Mouse (Mus musculus) splenic B cell, adult 2 months (primary cell): ENCODE results near the gene Clint1.

ENCODE experiments used
- DNase-seq: peaks from one replicate; pipeline ENCODE4 v3.0.0-alpha.2; 2011; ENCODE audit warnings: low read depth, low spot score
- H3K27me3 ChIP-seq: 2 replicates; pipeline ENCODE4 v1.6.1; 2012; ENCODE audit warnings: mild to moderate bottlenecking, low read length, moderate library complexity, mixed read lengths; ENCODE audit not compliant: control insufficient read depth, poor library complexity, insufficient read depth, severe bottlenecking
- H3K36me3 ChIP-seq: 2 replicates; pipeline ENCODE4 v1.6.1; 2012; ENCODE audit warnings: mild to moderate bottlenecking, low read length, moderate library complexity, mixed read lengths; ENCODE audit not compliant: control insufficient read depth, poor library complexity, insufficient read depth, severe bottlenecking

The Clint1 gene

DNA sequence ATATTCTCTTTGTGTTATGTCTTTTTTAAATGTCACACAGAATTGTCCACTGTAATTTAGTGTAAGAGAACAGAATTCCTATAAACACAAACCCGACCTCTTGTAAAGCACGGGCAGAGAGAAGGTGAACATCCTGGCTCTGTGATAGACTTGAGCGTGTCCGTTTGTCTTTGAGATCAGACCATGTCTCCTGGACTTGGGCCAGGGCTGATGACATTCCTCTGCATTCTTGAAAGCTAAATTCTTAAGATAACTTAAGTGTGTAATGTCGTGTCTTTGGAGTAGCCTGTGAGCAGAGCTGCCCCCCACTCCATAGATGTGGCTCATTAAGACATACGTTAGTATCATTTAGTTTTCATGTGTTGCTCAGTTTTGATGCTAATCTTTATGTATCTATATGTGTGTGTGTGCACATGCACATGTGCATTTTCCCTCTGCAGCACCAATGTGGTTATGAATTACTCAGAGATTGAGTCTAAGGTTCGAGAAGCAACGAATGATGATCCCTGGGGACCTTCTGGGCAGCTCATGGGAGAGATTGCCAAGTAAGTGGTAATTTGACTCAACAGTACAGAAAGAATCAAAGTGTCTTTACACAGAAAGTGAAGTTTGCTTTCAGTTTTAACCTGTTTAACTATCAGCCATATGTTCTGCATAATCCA, 31.6 kb downstream of the Clint1 start:
- Histone ChIP-seq H3K27me3 (no peaks in the 10 kb centered on the region), H3K36me3 (peaks cover 5% of the 10 kb centered on the region; the same call in 1 of the 2 replicates)
- peak; percentile 23 for DNase-seq

DNA sequence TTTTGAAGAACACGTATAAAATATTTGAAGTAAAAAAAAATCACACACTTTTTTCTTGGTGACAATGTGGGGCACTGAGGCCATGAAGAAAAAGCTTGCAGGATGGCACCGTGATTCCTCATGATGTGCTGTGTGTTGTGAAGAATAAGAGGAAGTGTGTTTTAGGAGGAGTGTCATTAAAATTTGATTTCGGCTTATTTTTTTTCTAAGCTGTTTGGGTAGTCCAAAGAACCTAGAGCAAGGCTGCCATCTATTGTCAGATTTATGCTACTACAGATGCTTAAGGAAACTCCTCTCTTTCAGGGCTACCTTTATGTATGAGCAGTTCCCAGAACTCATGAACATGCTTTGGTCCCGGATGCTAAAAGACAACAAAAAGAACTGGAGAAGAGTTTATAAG, 32.2 kb downstream of the Clint1 start:
- H3K27me3 ChIP-seq = no peaks in the 10 kb centered on the region
- peak; percentile 84 for DNase-seq
- peaks cover 5% of the 10 kb centered on the region for H3K36me3 ChIP-seq

DNA sequence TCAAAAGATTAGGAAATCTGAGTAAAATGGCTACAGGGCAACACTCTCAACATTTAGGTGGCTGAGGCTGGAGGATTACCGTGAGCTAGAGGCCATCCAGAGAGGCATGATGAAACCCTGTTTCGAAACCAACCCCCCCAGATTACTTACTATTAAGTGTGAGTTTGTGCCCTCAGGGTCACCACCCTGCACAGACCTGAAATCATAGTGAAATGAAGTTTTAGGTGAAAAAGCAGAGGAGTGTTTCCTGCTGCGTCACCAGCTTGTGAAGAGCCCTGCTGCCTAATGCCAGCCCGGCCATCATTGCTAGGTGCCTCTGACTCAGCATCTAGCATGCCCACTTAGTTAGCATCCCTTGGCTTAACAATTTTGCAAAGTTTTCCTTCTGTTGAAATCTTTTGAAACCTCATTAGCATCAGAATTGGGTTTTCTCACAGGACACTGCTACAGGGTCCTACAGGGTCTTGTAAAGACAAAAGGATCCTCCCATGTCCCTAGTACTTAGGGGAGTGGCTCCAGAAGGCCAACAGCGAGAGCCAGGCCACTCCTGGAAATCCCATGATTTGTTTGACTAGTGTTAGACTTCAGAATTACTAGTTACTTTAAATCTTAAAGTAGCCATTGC, 33.9 kb downstream of the Clint1 start:
- no peak for DNase-seq
- Histone ChIP-seq H3K27me3 (no peaks in the 10 kb centered on the region), H3K36me3 (peaks cover 5% of the 10 kb centered on the region)

DNA sequence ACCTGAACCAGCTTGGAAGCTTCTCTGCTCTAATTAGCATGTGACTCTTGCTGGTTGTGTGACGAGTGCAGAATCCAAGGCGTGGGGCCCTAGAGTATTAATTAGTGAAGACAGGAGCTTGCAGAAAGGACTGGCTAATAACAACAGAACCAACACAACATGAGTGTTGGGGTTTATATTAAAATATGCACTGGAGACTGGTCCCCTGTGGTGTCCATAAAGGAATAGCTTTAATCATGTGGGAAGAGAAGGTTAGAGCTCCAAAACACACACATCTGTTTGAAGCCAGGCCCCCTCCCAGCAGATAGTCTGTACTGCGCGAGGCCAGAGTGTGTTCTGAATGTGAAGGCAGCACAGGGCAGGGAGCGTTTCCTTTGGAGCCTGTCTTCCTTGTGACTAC, 34.7 kb downstream of the Clint1 start:
- no peaks in the 10 kb centered on the region for H3K27me3 ChIP-seq
- H3K36me3 ChIP-seq = peaks cover 5% of the 10 kb centered on the region
- no peak for DNase-seq

DNA sequence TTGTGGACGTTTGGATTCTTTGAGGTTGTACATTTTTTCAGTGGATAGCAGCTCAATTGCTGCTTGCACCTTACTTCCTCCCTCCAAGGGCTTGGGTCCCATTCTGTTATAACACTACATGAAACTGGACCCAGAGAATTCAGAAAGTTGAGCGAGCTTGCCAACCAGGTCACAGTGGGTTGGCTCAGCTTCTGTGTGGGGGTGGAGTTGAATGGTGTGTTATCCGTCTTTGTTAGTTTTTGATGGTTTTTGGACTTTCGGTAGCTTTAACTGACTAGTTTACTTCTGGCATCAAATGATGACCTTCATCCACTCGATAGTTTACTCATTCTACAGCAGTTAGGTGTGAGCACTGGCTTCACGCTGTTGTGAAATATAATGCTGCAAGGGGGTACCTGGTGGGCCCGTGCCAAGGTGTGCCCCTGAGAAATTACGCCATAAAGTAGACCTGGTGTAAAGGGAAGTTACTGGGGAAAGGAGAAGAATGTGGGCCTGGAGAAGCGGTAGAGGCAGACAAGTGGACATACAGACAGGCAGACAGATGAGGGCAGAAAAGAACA, 36.7 kb downstream of the Clint1 start:
- Histone ChIP-seq H3K27me3 (no peaks in the 10 kb centered on the region), H3K36me3 (peaks cover 11% of the 10 kb centered on the region)
- no peak for DNase-seq

DNA sequence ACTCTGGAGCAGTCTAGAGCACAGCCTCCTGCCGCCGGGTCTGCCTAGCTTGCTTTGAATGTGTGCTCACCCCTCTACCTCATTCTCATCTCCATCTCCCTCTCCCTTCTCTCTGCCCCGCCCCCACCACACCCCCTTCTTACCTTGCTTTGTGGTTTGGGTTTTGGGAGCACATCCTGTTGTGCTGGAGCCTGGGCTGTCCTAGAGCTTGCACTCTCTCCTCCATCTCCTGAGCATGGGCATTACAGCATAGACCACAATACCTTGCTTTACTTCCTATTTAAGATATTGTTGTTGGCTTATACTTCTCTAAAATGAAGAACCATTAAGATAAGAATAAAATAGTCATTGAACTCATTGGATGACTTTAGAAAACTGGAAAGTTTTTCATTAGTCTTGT, 38.1 kb downstream of the Clint1 start:
- H3K27me3 ChIP-seq = no peaks in the 10 kb centered on the region
- DNase-seq = no peak
- H3K36me3 ChIP-seq = peaks cover 13% of the 10 kb centered on the region

DNA sequence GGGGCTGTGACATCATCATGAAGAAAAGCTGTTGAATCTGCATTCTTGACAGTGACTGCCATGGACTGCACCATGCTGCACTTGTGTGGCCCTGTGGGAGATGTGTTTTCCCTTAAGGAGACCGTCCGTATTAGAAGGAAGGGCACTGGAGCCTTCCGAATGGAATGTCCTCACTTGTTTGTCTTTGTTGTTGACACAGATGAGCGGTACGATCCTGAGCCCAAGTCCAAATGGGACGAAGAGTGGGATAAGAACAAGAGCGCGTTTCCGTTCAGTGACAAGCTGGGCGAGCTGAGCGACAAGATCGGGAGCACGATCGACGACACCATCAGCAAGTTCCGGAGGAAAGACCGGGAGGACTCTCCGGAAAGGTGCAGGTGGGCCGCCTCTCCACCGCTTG, 38.6 kb downstream of the Clint1 start:
- Histone ChIP-seq H3K36me3 (peaks cover 16% of the 10 kb centered on the region), H3K27me3 (no peaks in the 10 kb centered on the region)
- DNase-seq = no peak

DNA sequence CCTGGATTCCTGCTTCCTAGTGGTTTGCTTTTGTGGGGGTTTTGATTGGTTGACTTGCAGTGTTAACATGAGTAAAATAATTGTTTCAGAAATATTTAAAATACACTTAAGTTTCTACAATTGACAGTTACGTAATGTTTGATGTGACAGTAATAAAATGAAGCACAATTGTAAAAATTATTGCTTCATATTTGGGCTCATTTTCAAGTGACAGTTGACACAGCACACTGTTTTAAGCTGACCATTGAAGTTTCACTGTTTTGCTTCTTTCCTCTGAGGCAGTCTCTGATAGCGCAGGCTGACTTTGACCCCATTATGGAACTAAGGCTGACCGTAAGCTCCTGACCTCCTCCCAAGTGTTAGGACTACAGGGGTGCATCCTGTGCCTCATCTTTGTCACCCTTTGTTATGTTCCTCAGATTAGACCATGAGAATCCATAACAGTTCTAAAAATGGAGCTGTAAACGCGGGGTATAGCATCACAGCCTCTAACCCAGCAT, 41.1 kb downstream of the Clint1 start:
- no peak for DNase-seq
- Histone ChIP-seq H3K36me3 (peaks cover 15% of the 10 kb centered on the region), H3K27me3 (no peaks in the 10 kb centered on the region)

DNA sequence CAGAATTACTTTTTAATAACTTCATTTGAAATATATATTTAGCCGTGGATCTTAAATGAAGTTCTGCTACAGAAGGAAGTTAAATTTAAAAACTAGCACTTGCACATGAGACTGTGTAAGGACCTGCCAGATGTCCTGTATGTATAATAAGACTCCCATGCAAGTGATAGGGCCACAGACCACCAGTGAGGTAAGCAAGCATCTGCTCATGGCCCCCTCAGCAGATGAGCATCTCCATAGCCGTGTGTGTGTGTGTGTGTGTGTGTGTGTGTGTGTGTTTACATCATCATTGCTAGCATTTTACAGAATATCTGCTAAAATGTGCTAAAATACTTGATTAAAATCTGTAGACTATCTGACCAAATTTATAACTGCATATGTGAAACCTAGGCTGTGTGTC, 45.5 kb downstream of the Clint1 start:
- no peak for DNase-seq
- H3K36me3 ChIP-seq = peaks cover 13% of the 10 kb centered on the region; the same call in 1 of the 2 replicates
- no peaks in the 10 kb centered on the region for H3K27me3 ChIP-seq

DNA sequence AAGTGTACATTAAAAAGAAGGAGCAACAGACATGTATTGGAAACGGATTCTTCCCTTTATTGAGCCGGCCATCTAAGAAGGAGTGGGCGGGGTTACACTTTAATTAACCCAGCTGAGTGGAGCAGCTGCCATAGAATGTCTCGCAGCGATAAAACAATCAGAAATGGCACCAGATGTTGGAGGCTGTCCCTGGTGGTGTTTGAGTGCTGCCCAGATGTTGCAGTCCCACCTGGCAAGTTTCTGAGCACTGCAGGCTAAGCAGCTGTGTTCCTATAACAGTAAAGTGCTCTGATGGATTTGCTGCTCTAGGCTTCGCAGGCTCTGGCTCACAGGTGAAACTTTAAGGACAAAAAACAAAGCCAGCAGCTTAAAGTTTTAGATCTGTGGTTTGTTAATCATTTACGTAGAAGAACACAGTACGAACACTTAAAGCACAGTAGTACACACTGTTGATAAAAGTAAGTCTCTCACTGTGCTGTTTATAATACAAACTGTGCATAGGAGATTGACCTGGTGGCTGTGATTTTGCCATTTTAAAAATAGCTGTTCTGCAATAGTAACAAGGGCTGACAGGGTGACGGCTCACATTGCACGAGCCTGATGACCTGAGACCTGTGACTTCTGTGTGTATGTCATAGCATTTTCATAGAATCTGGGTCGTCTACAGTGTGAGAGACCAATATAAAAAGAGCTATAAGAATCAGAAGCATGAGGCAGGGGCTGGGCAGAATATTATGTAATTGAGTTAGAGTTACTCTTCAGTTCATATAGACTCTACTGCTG, 48.6 kb downstream of the Clint1 start:
- Histone ChIP-seq H3K36me3 (peaks cover 18% of the 10 kb centered on the region; the same call in 1 of the 2 replicates), H3K27me3 (no peaks in the 10 kb centered on the region)
- DNase-seq = no peak

DNA sequence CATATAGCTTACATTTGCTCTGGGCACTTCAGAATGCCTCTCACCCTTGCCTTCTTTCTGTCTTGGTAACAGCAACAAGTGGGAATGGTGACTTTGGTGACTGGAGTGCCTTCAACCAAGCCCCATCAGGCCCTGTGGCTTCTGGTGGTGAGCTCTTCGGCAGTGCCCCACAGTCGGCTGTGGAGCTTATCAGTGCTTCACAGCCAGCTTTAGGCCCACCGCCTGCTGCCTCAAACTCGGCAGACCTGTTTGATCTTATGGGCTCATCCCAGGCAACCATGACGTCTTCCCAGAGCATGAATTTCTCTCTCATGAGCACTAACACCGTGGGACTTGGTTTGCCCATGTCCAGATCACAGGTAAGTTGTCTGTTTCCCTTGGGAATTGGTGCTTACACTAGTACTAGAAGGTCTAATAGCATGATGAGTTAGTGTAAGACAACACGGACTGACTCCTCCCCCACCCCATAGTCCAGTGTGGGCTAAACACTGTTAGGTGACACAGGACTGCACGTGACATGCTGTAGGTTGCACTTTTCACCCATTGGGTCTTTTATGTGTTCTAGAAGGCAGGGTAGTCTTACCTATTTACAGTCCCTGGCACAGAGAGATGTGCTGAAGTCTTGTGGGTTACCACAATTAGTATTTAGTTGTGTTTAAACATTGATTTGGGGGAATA, 54.4 kb downstream of the Clint1 start:
- DNase-seq = no peak
- Histone ChIP-seq H3K36me3 (peaks cover 24% of the 10 kb centered on the region; the same call in 1 of the 2 replicates), H3K27me3 (no peaks in the 10 kb centered on the region)

DNA sequence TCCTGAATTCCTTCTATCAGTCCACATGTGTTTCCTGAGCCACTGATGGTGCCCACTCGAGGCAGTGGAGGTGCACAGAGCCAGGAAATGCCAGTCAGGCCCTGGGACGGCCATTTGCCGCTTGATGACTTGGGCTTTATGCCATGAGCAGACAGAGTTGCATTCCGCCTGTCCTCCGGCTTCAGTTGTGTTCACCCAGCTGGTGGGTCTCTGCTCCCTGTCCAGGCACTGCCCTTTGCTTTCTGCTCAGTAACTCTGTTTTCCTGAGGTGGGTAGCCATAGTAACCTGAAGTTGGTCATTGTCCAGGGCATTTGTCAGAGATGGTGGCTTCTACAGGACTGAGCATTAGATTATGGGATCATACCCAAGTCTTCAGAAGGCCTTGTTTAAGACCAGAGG, 55.5 kb downstream of the Clint1 start:
- Histone ChIP-seq H3K27me3 (no peaks in the 10 kb centered on the region), H3K36me3 (peaks cover 24% of the 10 kb centered on the region; the same call in 1 of the 2 replicates)
- DNase-seq = no peak

DNA sequence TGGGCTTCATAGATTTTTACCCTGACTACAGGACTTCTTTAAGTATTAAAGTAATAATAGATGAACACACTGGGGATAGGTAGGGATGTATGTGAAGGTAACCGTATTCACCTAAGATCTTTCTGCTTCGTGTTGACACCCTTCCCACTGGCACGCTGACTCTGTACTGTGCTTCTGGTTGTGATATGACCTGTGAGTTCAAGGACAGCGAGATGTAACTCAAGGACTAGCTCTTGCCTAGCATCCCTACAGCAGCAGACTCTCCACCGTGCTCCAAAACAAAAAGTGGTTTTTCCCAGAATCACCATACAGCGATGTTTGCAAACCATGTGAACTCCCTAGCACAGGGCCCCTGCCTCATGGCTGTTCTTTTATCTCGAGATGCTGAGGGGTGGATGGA, 56.2 kb downstream of the Clint1 start:
- DNase-seq = no peak
- Histone ChIP-seq H3K27me3 (no peaks in the 10 kb centered on the region), H3K36me3 (peaks cover 23% of the 10 kb centered on the region; the same call in 1 of the 2 replicates)

DNA sequence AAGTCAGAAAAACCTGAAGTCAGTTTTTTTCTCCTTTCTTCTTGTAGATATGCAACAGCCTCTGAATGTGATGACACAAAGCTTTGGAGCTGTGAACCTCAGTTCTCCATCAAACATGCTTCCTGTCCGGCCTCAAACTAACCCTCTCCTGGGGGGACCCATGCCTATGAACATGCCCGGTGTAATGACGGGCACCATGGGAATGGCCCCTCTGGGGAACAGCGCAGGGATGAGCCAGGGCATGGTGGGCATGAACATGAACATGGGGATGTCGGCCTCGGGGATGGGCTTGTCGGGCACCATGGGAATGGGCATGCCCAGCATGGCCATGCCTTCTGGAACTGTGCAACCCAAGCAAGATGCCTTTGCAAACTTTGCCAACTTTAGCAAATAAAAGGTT, 57.0 kb downstream of the Clint1 start:
- peaks cover 17% of the 10 kb centered on the region; the same call in 1 of the 2 replicates for H3K36me3 ChIP-seq
- H3K27me3 ChIP-seq = no peaks in the 10 kb centered on the region
- no peak for DNase-seq
